Mouse (Mus musculus) heart, embryonic 14.5 days (tissue): Measurements from ENCODE around the gene Usp15. TPM values are rescaled to one million over a fixed set of nuclear protein-coding genes. Genes with fewer than 3 reads are reported as not detected.

Experiments used
- ATAC-seq: fragments of 200-750 bp; cut with Nextera tagmentation; 2 replicates; pipeline ENCODE4 v1.8.0; 2017; ENCODE audit warnings: low read depth, moderate TSS enrichment; ENCODE audit not compliant: insufficient number of reproducible peaks, insufficient read depth, low FRiP score
- H3K27ac ChIP-seq, 2 experiments: fragments of 200-500 bp in 1 of 2; fragments of 300-500 bp in 1 of 2; sonication (generic) in 1 of 2; replicated peaks in 1 of 2; 2 replicates each; pipeline ENCODE4 v1.5.1; 2012 to 2014; ENCODE audit warnings: low read depth in 2 of 2, low read length in 2 of 2, control low read depth in 1 of 2, mild to moderate bottlenecking in 1 of 2, mixed read lengths in 1 of 2; ENCODE audit not compliant: control insufficient read depth in 1 of 2, insufficient read depth in 1 of 2
- H3K27me3 ChIP-seq: fragments of 300-500 bp; sonication (generic); 2 replicates; pipeline ENCODE4 v1.6.1; 2014; ENCODE audit warnings: mild to moderate bottlenecking, low read length, control low read depth; ENCODE audit not compliant: control insufficient read depth, insufficient read depth
- H3K36me3 ChIP-seq: fragments of 300-500 bp; sonication (generic); 2 replicates; pipeline ENCODE4 v1.6.1; 2014; ENCODE audit warnings: mild to moderate bottlenecking, control low read depth, low read length, mixed read lengths; ENCODE audit not compliant: control insufficient read depth, insufficient read depth
- H3K4me1 ChIP-seq, 2 experiments: fragments of 200-500 bp in 1 of 2; fragments of 300-500 bp in 1 of 2; sonication (generic) in 1 of 2; 2 replicates each; pipeline ENCODE4 v1.6.1; 2012 to 2014; ENCODE audit warnings: low read length in 2 of 2, control low read depth in 1 of 2, mixed read lengths in 1 of 2; ENCODE audit not compliant: control insufficient read depth in 2 of 2, insufficient read depth in 2 of 2
- H3K4me2 ChIP-seq: fragments of 300-500 bp; sonication (generic); 2 replicates; pipeline ENCODE4 v1.6.1; 2014; ENCODE audit warnings: mild to moderate bottlenecking, low read length
- H3K4me3 ChIP-seq, 2 experiments: fragments of 200-500 bp in 1 of 2; fragments of 300-500 bp in 1 of 2; sonication (generic) in 1 of 2; 2 replicates each; pipeline ENCODE4 v1.5.1; 2012 to 2014; ENCODE audit warnings: low read length in 2 of 2, mild to moderate bottlenecking in 2 of 2, control low read depth in 1 of 2, low read depth in 1 of 2, moderate library complexity in 1 of 2; ENCODE audit not compliant: control insufficient read depth in 1 of 2, insufficient read depth in 1 of 2
- H3K9ac ChIP-seq: fragments of 300-500 bp; sonication (generic); 2 replicates; pipeline ENCODE4 v1.6.1; 2014; ENCODE audit warnings: mild to moderate bottlenecking, low read length
- H3K9me3 ChIP-seq: fragments of 300-500 bp; sonication (generic); 2 replicates; pipeline ENCODE4 v1.6.1; 2016; ENCODE audit warnings: low read length, control low read depth; ENCODE audit not compliant: control insufficient read depth
- WGBS: fragments of 180-500 bp; shearing (Covaris S2); extraction: QIAGEN DNeasy Blood & Tissue Kit; methylation state at CpG from one replicate; pipeline ENCODE4 v1.1.7; 2014; 5-methylcytosine and 5-hydroxymethylcytosine counted together
- polyA plus RNA-seq: library from polyadenylated mRNA; unstranded; fragments of >200 nt; fragmentation: Nextera tagmentation; extraction: Ambion mirVana; gene quantifications from 2 replicates; pipeline ENCODE4 v1.2.1, GENCODE M21; 2014

Usp15 gene
- polyA plus RNA-seq, 1 experiment from 2014 or later: 65.9 TPM

- peak overlapping the region; percentile 76 for H3K4me2 ChIP-seq
- under 1% methylated on average over 49 of the region's 66 CpGs for WGBS
- ATAC-seq: peak; percentile 63
- peak overlapping the region; percentile 84 to 97 for H3K4me3 ChIP-seq
- H3K9me3 ChIP-seq: no peaks in the 10 kb centered on the region
- peak overlapping the region; percentile 94 for H3K9ac ChIP-seq
- H3K4me1 ChIP-seq: peaks cover under 1 to 18% of the 10 kb centered on the region in 2 experiments
- no peaks in the 10 kb centered on the region for H3K27me3 ChIP-seq
- H3K27ac ChIP-seq: peak overlapping the region; percentile 87 to 92
- no peaks in the 10 kb centered on the region for H3K36me3 ChIP-seq
These were observed 597 bp downstream of the Usp15 start for GRCm38 (mm10) chr10:123195961-123196834.

- Histone ChIP-seq H3K9ac (peak overlapping the region; percentile 94), H3K9me3 (no peaks in the 10 kb centered on the region), H3K4me3 (peak overlapping the region; percentile 84 to 97; a peak in 3 of 4 replicates), H3K4me1 (peaks cover 3 to 24% of the 10 kb centered on the region in 2 experiments), H3K27me3 (no peaks in the 10 kb centered on the region), H3K4me2 (peak overlapping the region; percentile 76), H3K27ac (peak overlapping the region in 1 of 2 experiments; percentile 92; a peak in 3 of 4 replicates), H3K36me3 (no peaks in the 10 kb centered on the region)
- ATAC-seq: no peak
- 22% methylated on average over 7 of the region's 7 CpGs for WGBS
These were observed 1.3 kb downstream of the Usp15 start for GRCm38 (mm10) chr10:123195501-123195900.

GRCm38 (mm10) chr10:123191038-123191437, 5.8 kb downstream of the Usp15 start:
- ATAC-seq: no peak
- peak overlapping the region; percentile 21; the same call in 1 of the 2 replicates for H3K9ac ChIP-seq

GRCm38 (mm10) chr10:123187337-123187736, 9.5 kb downstream of the Usp15 start:
- no peaks in the 10 kb centered on the region for H3K36me3 ChIP-seq
- no peak overlapping the region for H3K27ac ChIP-seq
- ATAC-seq: no peak
- no peak overlapping the region for H3K4me3 ChIP-seq
- no peak overlapping the region for H3K4me2 ChIP-seq
- H3K9ac ChIP-seq: no peak overlapping the region
- H3K27me3 ChIP-seq: no peaks in the 10 kb centered on the region
- WGBS: 77% methylated on average over 6 of the region's 6 CpGs
- no peaks in the 10 kb centered on the region for H3K9me3 ChIP-seq
- peaks cover 7 to 51% of the 10 kb centered on the region in 2 experiments for H3K4me1 ChIP-seq

More at GRCm38 (mm10) chr10:123191038-123191437, 5.8 kb downstream of the Usp15 start:
- Histone ChIP-seq H3K36me3 (no peaks in the 10 kb centered on the region), H3K4me2 (peak overlapping the region; percentile 27; the same call in 1 of the 2 replicates), H3K4me3 (no peak overlapping the region), H3K4me1 (peaks cover 5 to 49% of the 10 kb centered on the region in 2 experiments), H3K9me3 (no peaks in the 10 kb centered on the region), H3K27ac (peak overlapping the region in 1 of 2 experiments; percentile 47; a peak in 1 of 4 replicates), H3K27me3 (no peaks in the 10 kb centered on the region)
- 60% methylated on average over 6 of the region's 6 CpGs for WGBS

- Histone ChIP-seq H3K4me3 (no peak overlapping the region), H3K4me1 (peaks cover 4 to 38% of the 10 kb centered on the region in 2 experiments; a peak in 3 of 4 replicates), H3K27me3 (no peaks in the 10 kb centered on the region), H3K36me3 (peaks cover 5% of the 10 kb centered on the region), H3K9me3 (no peaks in the 10 kb centered on the region), H3K9ac (no peak overlapping the region), H3K27ac (no peak overlapping the region), H3K4me2 (no peak overlapping the region)
- no peak for ATAC-seq
- WGBS: 77% methylated on average over 6 of the region's 6 CpGs
These were observed 10.9 kb downstream of the Usp15 start for GRCm38 (mm10) chr10:123185907-123186306.

GRCm38 (mm10) chr10:123183743-123184142, 13.1 kb downstream of the Usp15 start:
- no peak for ATAC-seq
- no peak overlapping the region for H3K4me2 ChIP-seq
- H3K27ac ChIP-seq: peak overlapping the region in 1 of 2 experiments; percentile 26; a peak in 1 of 4 replicates
- H3K4me1 ChIP-seq: peaks cover 4 to 27% of the 10 kb centered on the region in 2 experiments; a peak in 3 of 4 replicates
- no peak overlapping the region for H3K4me3 ChIP-seq
- no peak overlapping the region for H3K9ac ChIP-seq
- 74% methylated on average over 2 of the region's 2 CpGs for WGBS
- no peaks in the 10 kb centered on the region for H3K27me3 ChIP-seq
- H3K36me3 ChIP-seq: peaks cover 24% of the 10 kb centered on the region
- no peaks in the 10 kb centered on the region for H3K9me3 ChIP-seq

GRCm38 (mm10) chr10:123183243-123183642, 13.6 kb downstream of the Usp15 start:
- 23% methylated on average over 7 of the region's 7 CpGs for WGBS
- H3K4me2 ChIP-seq: no peak overlapping the region

More at GRCm38 (mm10) chr10:123183243-123183642, 13.6 kb downstream of the Usp15 start:
- Histone ChIP-seq H3K27ac (no peak overlapping the region), H3K9ac (no peak overlapping the region), H3K9me3 (no peaks in the 10 kb centered on the region), H3K27me3 (no peaks in the 10 kb centered on the region), H3K4me1 (peaks cover 4 to 26% of the 10 kb centered on the region in 2 experiments; a peak in 3 of 4 replicates), H3K4me3 (no peak overlapping the region), H3K36me3 (peaks cover 29% of the 10 kb centered on the region)
- ATAC-seq: peak; percentile 54; the same call in 1 of the 2 replicates
